Mouse (Mus musculus): ENCODE data around the gene Pafah1b3. TPM values are rescaled to one million over a fixed set of nuclear protein-coding genes. Genes with fewer than 3 reads are reported as not detected.

Gene Pafah1b3
- total RNA-seq, 1 experiment from 2014 or later, result 20.3 TPM

GRCm38 (mm10) chr7:25308702-25309318 lies 11.0 kb upstream of the Pafah1b3 start:
- ATAC-seq (replicated peaks; ENCODE audit: insufficient number of reproducible peaks, low FRiP score, low TSS enrichment, poor library complexity, severe bottlenecking), result no peak

GRCm38 (mm10) chr7:25306614-25306996 lies 8.8 kb upstream of the Pafah1b3 start:
- ATAC-seq (replicated peaks; ENCODE audit: insufficient number of reproducible peaks, low FRiP score, low TSS enrichment, poor library complexity, severe bottlenecking), result no peak

GRCm38 (mm10) chr7:25305956-25306613 lies 8.3 kb upstream of the Pafah1b3 start, which contains the start of gene Tmem145:
TSS of gene Tmem145 (plus strand) at chr7:25306106.
- peak; percentile 69 for ATAC-seq (replicated peaks; ENCODE audit: insufficient number of reproducible peaks, low FRiP score, low TSS enrichment, poor library complexity, severe bottlenecking)

GRCm38 (mm10) chr7:25305481-25305880 lies 7.7 kb upstream of the Pafah1b3 start:
- ATAC-seq (replicated peaks; ENCODE audit: insufficient number of reproducible peaks, low FRiP score, low TSS enrichment, poor library complexity, severe bottlenecking), result no peak

GRCm38 (mm10) chr7:25303685-25304006 lies 5.9 kb upstream of the Pafah1b3 start:
- ATAC-seq (replicated peaks; ENCODE audit: insufficient number of reproducible peaks, low FRiP score, low TSS enrichment, poor library complexity, severe bottlenecking), result no peak

GRCm38 (mm10) chr7:25303003-25303684 lies 5.4 kb upstream of the Pafah1b3 start:
- ATAC-seq (replicated peaks; ENCODE audit: insufficient number of reproducible peaks, low FRiP score, low TSS enrichment, poor library complexity, severe bottlenecking), result no peak

- ATAC-seq (replicated peaks; ENCODE audit: insufficient number of reproducible peaks, low FRiP score, low TSS enrichment, poor library complexity, severe bottlenecking), result no peak
These were observed 3.3 kb upstream of the Pafah1b3 start, which contains the start of gene Prr19 for GRCm38 (mm10) chr7:25301063-25301462. TSS of gene Prr19 (plus strand) at chr7:25301411.

- ATAC-seq (replicated peaks; ENCODE audit: insufficient number of reproducible peaks, low FRiP score, low TSS enrichment, poor library complexity, severe bottlenecking), result peak; percentile 23; the same call in 1 of the 2 replicates
These were observed 787 bp downstream of the Pafah1b3 start for GRCm38 (mm10) chr7:25296945-25297453.

- ATAC-seq (replicated peaks; ENCODE audit: insufficient number of reproducible peaks, low FRiP score, low TSS enrichment, poor library complexity, severe bottlenecking), result no peak
These were observed 2.6 kb downstream of the Pafah1b3 start for GRCm38 (mm10) chr7:25294960-25295722.

- ATAC-seq (replicated peaks; ENCODE audit: insufficient number of reproducible peaks, low FRiP score, low TSS enrichment, poor library complexity, severe bottlenecking), result no peak
These were observed 3.3 kb downstream of the Pafah1b3 start for GRCm38 (mm10) chr7:25294495-25294894.

GRCm38 (mm10) chr7:25293191-25293739 lies 4.5 kb downstream of the Pafah1b3 start:
- ATAC-seq (replicated peaks; ENCODE audit: insufficient number of reproducible peaks, low FRiP score, low TSS enrichment, poor library complexity, severe bottlenecking), result no peak

- ATAC-seq (replicated peaks; ENCODE audit: insufficient number of reproducible peaks, low FRiP score, low TSS enrichment, poor library complexity, severe bottlenecking), result no peak
These were observed 5.7 kb downstream of the Pafah1b3 start for GRCm38 (mm10) chr7:25292107-25292506.

GRCm38 (mm10) chr7:25290911-25291310 lies 6.9 kb downstream of the Pafah1b3 start:
- no peak for ATAC-seq (replicated peaks; ENCODE audit: insufficient number of reproducible peaks, low FRiP score, low TSS enrichment, poor library complexity, severe bottlenecking)

- ATAC-seq (replicated peaks; ENCODE audit: insufficient number of reproducible peaks, low FRiP score, low TSS enrichment, poor library complexity, severe bottlenecking), result no peak
These were observed 7.3 kb downstream of the Pafah1b3 start for GRCm38 (mm10) chr7:25290463-25290862.

- ATAC-seq (replicated peaks; ENCODE audit: insufficient number of reproducible peaks, low FRiP score, low TSS enrichment, poor library complexity, severe bottlenecking), result no peak
These were observed 7.9 kb downstream of the Pafah1b3 start for GRCm38 (mm10) chr7:25289925-25290324.

- ATAC-seq (replicated peaks; ENCODE audit: insufficient number of reproducible peaks, low FRiP score, low TSS enrichment, poor library complexity, severe bottlenecking), result no peak
These were observed 9.1 kb downstream of the Pafah1b3 start for GRCm38 (mm10) chr7:25288721-25289120.

- ATAC-seq (replicated peaks; ENCODE audit: insufficient number of reproducible peaks, low FRiP score, low TSS enrichment, poor library complexity, severe bottlenecking), result no peak
These were observed 9.8 kb downstream of the Pafah1b3 start for GRCm38 (mm10) chr7:25288011-25288410.

GRCm38 (mm10) chr7:25286989-25287388 lies 10.8 kb downstream of the Pafah1b3 start:
- no peak for ATAC-seq (replicated peaks; ENCODE audit: insufficient number of reproducible peaks, low FRiP score, low TSS enrichment, poor library complexity, severe bottlenecking)

All from monocyte, adult 5-6 weeks (primary cell).